Mouse (Mus musculus): Measurements from ENCODE around the gene Chn2. TPM values are rescaled to one million over a fixed set of nuclear protein-coding genes. Genes with fewer than 3 reads are reported as not detected.
"Not testable (repeated sequence)": the region's sequence is repeated elsewhere in the genome, so short reads cannot be mapped to it uniquely, and the experiment has no call there.

The Chn2 gene
- total RNA-seq, 2 experiments from 2014 or later = 45.0 to 51.2 TPM

- no peak for DNase-seq (ENCODE audit: low spot score in 2 of 2)
- intact Hi-C loops (cut with DNase I) = no loop called here
Observed at GRCm38 (mm10) chr6:54170286-54170894, 131.0 kb downstream of the Chn2 start.

GRCm38 (mm10) chr6:54171385-54171784 is 132.0 kb downstream of the Chn2 start:
- no peak for DNase-seq (ENCODE audit: low spot score in 2 of 2)
- intact Hi-C loops (cut with DNase I) = no loop called here

- no peak for DNase-seq (ENCODE audit: low spot score in 2 of 2)
- intact Hi-C loops (cut with DNase I) = no loop called here
Observed at GRCm38 (mm10) chr6:54175473-54176215, 136.3 kb downstream of the Chn2 start.

GRCm38 (mm10) chr6:54177081-54177480 is 137.7 kb downstream of the Chn2 start:
- DNase-seq (ENCODE audit: low spot score in 2 of 2); intact Hi-C loops (cut with DNase I): not testable (repeated sequence)

GRCm38 (mm10) chr6:54179056-54179873 is 139.9 kb downstream of the Chn2 start:
- DNase-seq (ENCODE audit: low spot score in 2 of 2) = no peak
- intact Hi-C loops (cut with DNase I) = no loop called here

- no peak for DNase-seq (ENCODE audit: low spot score in 2 of 2)
- intact Hi-C loops (cut with DNase I) = no loop called here
Observed at GRCm38 (mm10) chr6:54179874-54180212, 140.5 kb downstream of the Chn2 start.

GRCm38 (mm10) chr6:54183825-54184578 is 144.6 kb downstream of the Chn2 start:
- intact Hi-C loops (cut with DNase I) = no loop called here
- peak; percentile 37 to 52 for DNase-seq (ENCODE audit: low spot score in 2 of 2)

- intact Hi-C loops (cut with DNase I) = no loop called here
- no peak for DNase-seq (ENCODE audit: low spot score in 2 of 2)
Observed at GRCm38 (mm10) chr6:54193631-54194305, 154.4 kb downstream of the Chn2 start.

GRCm38 (mm10) chr6:54197821-54198412 is 158.6 kb downstream of the Chn2 start:
- intact Hi-C loops (cut with DNase I) = no loop called here
- no peak for DNase-seq (ENCODE audit: low spot score in 2 of 2)

- intact Hi-C loops (cut with DNase I) = no loop called here
- no peak for DNase-seq (ENCODE audit: low spot score in 2 of 2)
Observed at GRCm38 (mm10) chr6:54199516-54199915, 160.2 kb downstream of the Chn2 start.

- DNase-seq (ENCODE audit: low spot score in 2 of 2) = no peak
- intact Hi-C loops (cut with DNase I) = no loop called here
Observed at GRCm38 (mm10) chr6:54200031-54200722, 160.8 kb downstream of the Chn2 start.

- intact Hi-C loops (cut with DNase I) = no loop called here
- DNase-seq (ENCODE audit: low spot score in 2 of 2) = no peak
Observed at GRCm38 (mm10) chr6:54202311-54203020, 163.1 kb downstream of the Chn2 start.

- intact Hi-C loops (cut with DNase I) = no loop called here
- no peak for DNase-seq (ENCODE audit: low spot score in 2 of 2)
Observed at GRCm38 (mm10) chr6:54203316-54203715, 164.0 kb downstream of the Chn2 start.

- intact Hi-C loops (cut with DNase I) = no loop called here
Observed at GRCm38 (mm10) chr6:54203926-54204325, 164.6 kb downstream of the Chn2 start.

GRCm38 (mm10) chr6:54204931-54205330 is 165.6 kb downstream of the Chn2 start:
- intact Hi-C loops (cut with DNase I) = no loop called here
- DNase-seq (ENCODE audit: low spot score in 2 of 2) = no peak

More at GRCm38 (mm10) chr6:54203926-54204325, 164.6 kb downstream of the Chn2 start:
- no peak for DNase-seq (ENCODE audit: low spot score in 2 of 2)

GRCm38 (mm10) chr6:54205471-54205870 is 166.1 kb downstream of the Chn2 start:
- intact Hi-C loops (cut with DNase I) = no loop called here

GRCm38 (mm10) chr6:54206221-54206738 is 166.9 kb downstream of the Chn2 start:
- intact Hi-C loops (cut with DNase I) = no loop called here
- DNase-seq (ENCODE audit: low spot score in 2 of 2) = no peak

More at GRCm38 (mm10) chr6:54205471-54205870, 166.1 kb downstream of the Chn2 start:
- DNase-seq (ENCODE audit: low spot score in 2 of 2) = no peak

Data from left cerebral cortex, postnatal 14 days (tissue).